Mouse (Mus musculus): Measurements from ENCODE around the gene Evx2. TPM values are rescaled to one million over a fixed set of nuclear protein-coding genes. Genes with fewer than 3 reads are reported as not detected.

The Evx2 gene
- total and polyA plus RNA-seq, 2 experiments from 2014 or later = not detected

DNA sequence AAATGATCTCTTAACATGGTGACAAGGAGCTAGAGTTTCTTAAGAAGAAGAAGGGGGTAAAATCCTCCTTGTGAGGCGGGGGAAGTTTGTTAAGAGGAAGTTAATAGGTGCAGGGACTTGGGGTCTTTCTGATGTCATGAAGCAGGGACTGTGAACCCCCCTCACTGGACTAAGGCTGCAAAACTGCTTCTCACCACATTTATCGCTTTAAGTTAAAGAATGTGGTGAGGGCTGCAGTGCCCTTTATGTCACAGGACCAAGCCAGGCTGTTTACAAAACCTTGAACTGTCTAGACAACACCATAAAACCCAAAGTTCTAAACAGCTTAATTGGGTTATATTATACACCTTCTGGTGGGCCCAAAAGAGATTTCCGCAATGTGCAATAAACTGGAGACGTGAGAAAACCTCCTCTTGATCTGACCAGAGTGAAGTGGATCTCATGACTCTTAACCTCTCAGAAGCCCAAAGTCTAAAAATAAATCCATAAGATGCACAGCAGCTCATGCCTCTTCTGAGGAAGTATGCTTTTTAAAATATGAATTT, 25.8 kb upstream of the Evx2 start:
- Histone ChIP-seq H3K9ac (no peak overlapping the region), H3K4me2 (ENCODE audit: low read depth) (no peak overlapping the region), H3K36me3 (ENCODE audit: insufficient read depth) (no peaks in the 10 kb centered on the region), H3K27me3 (ENCODE audit: insufficient read depth, low read length) (peaks cover 93% of the 10 kb centered on the region), H3K9me3 (ENCODE audit: low read length) (no peaks in the 10 kb centered on the region), H3K27ac (ENCODE audit: low read depth, low read length) (no peak overlapping the region), H3K4me1 (ENCODE audit: insufficient read depth) (no peaks in the 10 kb centered on the region), H3K4me3 (ENCODE audit: low read depth, low read length) (no peak overlapping the region)
- TF ChIP-seq CTCF (IDR thresholded peaks at IDR 0.05; ENCODE audit: low read depth) = no peak
- no peak for ATAC-seq
- WGBS = 12% methylated on average over 4 of the region's 4 CpGs
- no peak for DNase-seq

GRCm38 (mm10) chr2:74684106-74684505, 24.7 kb upstream of the Evx2 start:
- no peak for TF ChIP-seq CTCF (IDR thresholded peaks at IDR 0.05; ENCODE audit: low read depth)
- Histone ChIP-seq H3K9ac (no peak overlapping the region), H3K36me3 (ENCODE audit: insufficient read depth) (no peaks in the 10 kb centered on the region), H3K4me2 (ENCODE audit: low read depth) (no peak overlapping the region), H3K9me3 (ENCODE audit: low read length) (no peaks in the 10 kb centered on the region), H3K27ac (ENCODE audit: low read depth, low read length) (no peak overlapping the region), H3K4me1 (ENCODE audit: insufficient read depth) (no peaks in the 10 kb centered on the region), H3K4me3 (ENCODE audit: low read depth, low read length) (no peak overlapping the region), H3K27me3 (ENCODE audit: insufficient read depth, low read length) (peaks cover 93% of the 10 kb centered on the region)
- ATAC-seq (no peak), DNase-seq (no peak)
- WGBS = 2% methylated on average over 12 of the region's 12 CpGs

DNA sequence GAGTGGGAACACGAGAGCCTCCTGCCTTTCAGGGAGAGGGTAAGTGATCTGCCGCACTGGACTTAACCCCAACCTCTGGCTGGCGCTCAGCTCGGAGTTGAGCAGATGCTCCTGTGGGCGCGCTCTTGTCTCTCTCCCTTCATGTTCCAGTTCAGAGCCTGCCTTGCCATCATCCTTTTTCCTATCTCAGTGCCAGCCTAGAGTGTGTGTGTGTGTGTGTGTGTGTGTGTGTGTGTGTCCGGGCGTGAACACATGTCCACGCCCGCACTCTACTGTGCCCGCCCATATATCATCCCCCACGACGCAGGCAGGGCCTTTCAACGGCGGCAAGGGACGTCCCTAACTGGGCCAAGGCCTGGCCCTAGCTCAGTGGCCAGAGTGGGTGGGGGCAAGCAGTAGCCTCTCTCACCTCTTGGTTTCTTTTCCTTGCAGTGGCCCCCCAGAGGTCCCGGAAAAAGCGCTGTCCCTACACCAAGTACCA, 24.2 kb upstream of the Evx2 start:
- no peak for DNase-seq
- Histone ChIP-seq H3K27ac (ENCODE audit: low read depth, low read length) (no peak overlapping the region), H3K9ac (no peak overlapping the region), H3K36me3 (ENCODE audit: insufficient read depth) (no peaks in the 10 kb centered on the region), H3K4me2 (ENCODE audit: low read depth) (no peak overlapping the region), H3K4me1 (ENCODE audit: insufficient read depth) (no peaks in the 10 kb centered on the region), H3K9me3 (ENCODE audit: low read length) (no peaks in the 10 kb centered on the region), H3K27me3 (ENCODE audit: insufficient read depth, low read length) (peaks cover 92% of the 10 kb centered on the region), H3K4me3 (ENCODE audit: low read depth, low read length) (no peak overlapping the region)
- no peak for TF ChIP-seq CTCF (IDR thresholded peaks at IDR 0.05; ENCODE audit: low read depth)
- WGBS = 1% methylated on average over 18 of the region's 18 CpGs
- ATAC-seq = no peak

GRCm38 (mm10) chr2:74682796-74683195, 23.4 kb upstream of the Evx2 start:
- 0 out of 2 replicates have a peak overlapping the region, but pooled peaks have one; percentile 10 for H3K4me2 ChIP-seq (ENCODE audit: low read depth)
- ATAC-seq (no peak), DNase-seq (no peak)
- H3K9ac ChIP-seq = no peak overlapping the region
- no peak overlapping the region; the same call in 1 of the 2 replicates for H3K4me3 ChIP-seq (ENCODE audit: low read depth, low read length)
- H3K9me3 ChIP-seq (ENCODE audit: low read length) = no peaks in the 10 kb centered on the region
- H3K27me3 ChIP-seq (ENCODE audit: insufficient read depth, low read length) = peaks cover 92% of the 10 kb centered on the region
- 2% methylated on average over 30 of the region's 51 CpGs for WGBS
- no peak overlapping the region for H3K27ac ChIP-seq (ENCODE audit: low read depth, low read length)
- no peaks in the 10 kb centered on the region for H3K4me1 ChIP-seq (ENCODE audit: insufficient read depth)
- no peaks in the 10 kb centered on the region for H3K36me3 ChIP-seq (ENCODE audit: insufficient read depth)
- no peak for TF ChIP-seq CTCF (IDR thresholded peaks at IDR 0.05; ENCODE audit: low read depth)

GRCm38 (mm10) chr2:74681594-74682531, 22.5 kb upstream of the Evx2 start:
- Histone ChIP-seq H3K4me3 (ENCODE audit: low read depth, low read length) (peak overlapping the region; percentile 16), H3K9ac (no peak overlapping the region), H3K27ac (ENCODE audit: low read depth, low read length) (no peak overlapping the region), H3K9me3 (ENCODE audit: low read length) (no peaks in the 10 kb centered on the region), H3K27me3 (ENCODE audit: insufficient read depth, low read length) (peaks cover 92% of the 10 kb centered on the region), H3K4me2 (ENCODE audit: low read depth) (0 out of 2 replicates have a peak overlapping the region, but pooled peaks have one; percentile 10), H3K36me3 (ENCODE audit: insufficient read depth) (no peaks in the 10 kb centered on the region), H3K4me1 (ENCODE audit: insufficient read depth) (no peaks in the 10 kb centered on the region)
- ATAC-seq = peak; percentile 24; the same call in 1 of the 2 replicates
- no peak for TF ChIP-seq CTCF (IDR thresholded peaks at IDR 0.05; ENCODE audit: low read depth)
- 3% methylated on average over 77 of the region's 78 CpGs for WGBS
- no peak for DNase-seq

- WGBS = 2% methylated on average over 21 of the region's 21 CpGs
- no peak for DNase-seq
These were observed 21.4 kb upstream of the Evx2 start for GRCm38 (mm10) chr2:74680561-74681398.

More at GRCm38 (mm10) chr2:74680561-74681398, 21.4 kb upstream of the Evx2 start:
- H3K9me3 ChIP-seq (ENCODE audit: low read length) = no peaks in the 10 kb centered on the region
- no peak overlapping the region for H3K9ac ChIP-seq
- no peaks in the 10 kb centered on the region for H3K4me1 ChIP-seq (ENCODE audit: insufficient read depth)
- no peak overlapping the region for H3K4me2 ChIP-seq (ENCODE audit: low read depth)
- H3K27ac ChIP-seq (ENCODE audit: low read depth, low read length) = no peak overlapping the region
- no peak overlapping the region for H3K4me3 ChIP-seq (ENCODE audit: low read depth, low read length)
- no peak for ATAC-seq
- no peak for TF ChIP-seq CTCF (IDR thresholded peaks at IDR 0.05; ENCODE audit: low read depth)
- peaks cover 94% of the 10 kb centered on the region for H3K27me3 ChIP-seq (ENCODE audit: insufficient read depth, low read length)
- H3K36me3 ChIP-seq (ENCODE audit: insufficient read depth) = no peaks in the 10 kb centered on the region

Measured in forebrain, postnatal 0 days (tissue).